Mouse (Mus musculus) heart, adult 18-20 months (tissue): Measurements from ENCODE around the gene Gm10256. TPM values are rescaled to one million over a fixed set of nuclear protein-coding genes. Genes with fewer than 3 reads are reported as not detected.
"Not testable (repeated sequence)": the region's sequence is repeated elsewhere in the genome, so short reads cannot be mapped to it uniquely, and the experiment has no call there.

Experiments used
- DNase-seq, 2 experiments: peaks; one replicate each; pipeline ENCODE4 v3.0.0; 2021 to 2022; ENCODE audit warnings: mixed read lengths in 1 of 2
- long read RNA-seq, 2 experiments: library from polyadenylated mRNA; stranded (forward); transcript quantifications; one replicate each; pipeline ENCODE4 v2.0.0; 2021
- total RNA-seq, 2 experiments: library from RNA; stranded (reverse); gene quantifications; 2 replicates each; pipeline ENCODE4 v1.2.3; 2021

The Gm10256 gene
- total RNA-seq = not detected
- long read RNA-seq, experiment 1 = 0 reads
- long read RNA-seq, experiment 2 = 0 reads

DNA sequence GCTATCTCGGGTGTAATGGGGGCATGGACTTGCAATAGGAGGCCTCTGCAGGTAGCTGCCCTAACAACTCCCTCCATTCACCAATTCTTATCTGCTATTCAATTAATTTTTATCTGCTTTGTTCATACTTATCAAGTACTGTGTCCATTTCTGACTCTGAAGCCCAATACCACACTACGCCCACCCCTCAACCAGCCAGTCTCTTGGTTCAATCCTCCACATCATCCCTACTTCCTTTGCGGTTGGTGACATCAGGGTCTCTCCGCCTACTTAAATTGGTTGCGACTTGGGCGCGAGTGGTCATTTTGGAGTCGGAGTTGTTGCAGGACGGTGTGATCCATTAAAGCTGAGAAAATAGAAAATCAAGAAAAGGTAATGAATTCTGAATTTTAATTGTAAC is at the start of gene Gm10256, which contains the start of gene Rbmy:
Gene Gm10256 (plus strand): TSS at position 320 of the 400 bp plus-strand sequence.
Gene Rbmy (plus strand): TSS at position 301 of the 400 bp plus-strand sequence.
- DNase-seq = not testable (repeated sequence)

- DNase-seq = not testable (repeated sequence)
Measured at GRCm38 (mm10) chrY:2796105-2796504, 34.4 kb upstream of the Gm10256 start, which contains the start of gene Gm4064. Gene Gm4064, minus strand, starts transcription at chrY:2796205.

DNA sequence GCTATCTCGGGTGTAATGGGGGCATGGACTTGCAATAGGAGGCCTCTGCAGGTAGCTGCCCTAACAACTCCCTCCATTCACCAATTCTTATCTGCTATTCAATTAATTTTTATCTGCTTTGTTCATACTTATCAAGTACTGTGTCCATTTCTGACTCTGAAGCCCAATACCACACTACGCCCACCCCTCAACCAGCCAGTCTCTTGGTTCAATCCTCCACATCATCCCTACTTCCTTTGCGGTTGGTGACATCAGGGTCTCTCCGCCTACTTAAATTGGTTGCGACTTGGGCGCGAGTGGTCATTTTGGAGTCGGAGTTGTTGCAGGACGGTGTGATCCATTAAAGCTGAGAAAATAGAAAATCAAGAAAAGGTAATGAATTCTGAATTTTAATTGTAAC is 70.2 kb downstream of the Gm10256 start, which contains the start of gene Gm10352:
Gene Gm10352 (plus strand): TSS at position 301 of the 400 bp plus-strand sequence.
- not testable (repeated sequence) for DNase-seq

Other genes with a start within 250 kb of the Gm10256 start
- gene H2al2c, start 231.6 kb upstream of the Gm10256 start, total RNA-seq = not detected
- not detected for gene Sry, start 167.0 kb upstream of the Gm10256 start, total RNA-seq
- not detected for gene H2al2b, start 110.0 kb upstream of the Gm10256 start, total RNA-seq
- not detected for gene Gm4064, start 34.5 kb upstream of the Gm10256 start, total RNA-seq
- gene Rbmy, start within 50 bp of the Gm10256 start, total RNA-seq = not detected
- not detected for gene Gm10352, start 70.3 kb downstream of the Gm10256 start, total RNA-seq
- gene Gm29289, start 101.9 kb downstream of the Gm10256 start, total RNA-seq = not detected